Mouse (Mus musculus): Measurements from ENCODE around the gene Cpne7. TPM values are rescaled to one million over a fixed set of nuclear protein-coding genes. Genes with fewer than 3 reads are reported as not detected.
A peak's percentile ranks its signal among the peaks of the same experiment; 100 is the strongest.

Cpne7 gene
- total RNA-seq, 2 experiments from 2014 or later, result 3.6 to 5.0 TPM

DNA sequence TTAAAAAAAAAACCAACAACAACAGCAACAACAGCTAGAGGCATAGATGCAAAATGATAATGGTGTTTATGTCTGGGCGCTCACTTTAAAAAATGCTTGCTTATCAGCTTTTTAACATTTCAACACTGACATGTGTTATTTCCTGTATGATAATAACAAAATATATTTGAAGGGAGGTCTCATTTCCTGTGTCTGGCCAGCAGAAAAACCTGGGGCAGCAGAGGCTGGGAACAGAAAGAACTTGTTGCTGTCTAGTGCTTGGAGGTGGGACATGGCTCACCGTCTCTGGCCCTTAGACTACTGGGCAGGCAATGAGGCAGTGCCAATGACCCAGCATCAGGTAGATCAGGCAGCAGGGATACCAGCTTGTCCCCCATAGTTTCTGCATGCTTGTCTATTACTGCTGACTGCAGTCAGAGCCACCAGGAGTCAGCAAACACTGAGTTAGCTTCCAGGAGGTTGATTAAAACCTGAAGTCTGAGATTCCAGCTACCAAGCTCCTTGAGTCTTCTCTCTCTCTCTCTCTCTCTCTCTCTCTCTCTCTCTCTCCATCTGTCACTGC is 3.2 kb upstream of the Cpne7 start:
- no peak for DNase-seq

GRCm38 (mm10) chr8:123114644-123115043 is 2.5 kb upstream of the Cpne7 start:
- no peak for DNase-seq

DNA sequence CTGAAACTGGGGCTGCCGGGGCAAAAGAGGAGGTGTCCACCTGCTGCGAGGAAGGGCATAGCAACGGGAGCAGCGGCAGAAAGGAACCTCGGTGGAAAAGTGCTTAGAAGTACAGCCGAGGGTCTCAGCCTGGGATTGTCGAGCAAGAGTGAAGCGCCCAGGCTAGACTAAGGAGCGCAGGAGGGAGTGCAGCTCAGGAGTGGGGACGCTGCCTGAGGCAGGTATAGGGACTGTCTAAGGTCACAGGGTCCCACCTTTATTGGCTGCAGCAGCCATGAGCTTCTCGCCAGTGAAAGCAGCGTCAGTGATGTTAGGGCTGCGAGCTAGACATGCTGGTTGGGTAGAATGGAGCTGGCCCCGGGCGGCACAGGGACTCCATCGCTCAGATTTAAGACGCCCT is 570 bp downstream of the Cpne7 start:
- DNase-seq, result no peak

DNA sequence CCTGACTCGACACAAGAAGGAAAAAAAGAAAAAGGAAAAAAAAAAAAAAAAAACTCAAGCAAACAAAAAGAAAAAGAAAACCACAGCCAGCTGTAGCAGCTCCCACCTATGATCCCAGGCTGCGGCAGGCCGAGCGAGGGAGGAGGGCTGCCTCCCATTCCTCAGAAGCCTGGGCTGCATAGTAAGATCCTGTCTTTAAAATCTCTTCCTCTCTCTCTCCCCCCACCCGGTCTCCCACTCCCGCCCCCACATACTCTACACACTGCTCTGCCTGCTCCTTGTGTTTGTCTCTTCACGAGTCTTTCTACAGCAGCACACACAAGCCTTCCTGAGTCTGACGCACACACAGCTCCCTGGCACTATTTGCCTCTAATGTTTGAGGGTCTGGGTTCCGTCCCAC is 4.9 kb downstream of the Cpne7 start:
- DNase-seq, result no peak

- no peak for DNase-seq
Measured at GRCm38 (mm10) chr8:123122670-123123069, 5.5 kb downstream of the Cpne7 start.

GRCm38 (mm10) chr8:123126193-123126816 is 9.1 kb downstream of the Cpne7 start:
- DNase-seq, result peak; percentile 30 to 59

- no peak for DNase-seq
Measured at GRCm38 (mm10) chr8:123131041-123131440, 13.9 kb downstream of the Cpne7 start.

GRCm38 (mm10) chr8:123132953-123133352 is 15.8 kb downstream of the Cpne7 start:
- DNase-seq, result no peak

- DNase-seq, result no peak
Measured at GRCm38 (mm10) chr8:123134149-123134713, 17.1 kb downstream of the Cpne7 start.

GRCm38 (mm10) chr8:123135406-123135805 is 18.2 kb downstream of the Cpne7 start:
- DNase-seq, result peak; percentile 43 to 57

DNA sequence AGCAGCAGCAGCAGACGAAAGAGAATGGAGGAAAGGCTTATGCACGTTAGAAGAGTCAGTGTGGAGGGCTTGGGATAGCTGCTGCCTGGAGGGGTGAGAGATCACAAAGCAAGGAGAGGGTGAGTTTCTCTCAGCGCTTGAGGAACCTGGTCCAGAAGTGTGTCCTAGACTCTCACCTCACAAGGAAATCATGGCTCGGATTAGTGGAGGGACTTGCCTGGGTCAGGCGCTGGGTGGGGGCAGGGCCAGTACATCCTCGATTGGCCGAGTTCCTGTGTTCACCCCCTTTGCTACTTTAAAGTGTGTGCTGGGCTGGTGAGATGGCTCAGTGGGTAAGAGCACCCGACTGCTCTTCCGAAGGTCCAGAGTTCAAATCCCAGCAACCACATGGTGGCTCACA is 18.6 kb downstream of the Cpne7 start:
- no peak for DNase-seq

DNA sequence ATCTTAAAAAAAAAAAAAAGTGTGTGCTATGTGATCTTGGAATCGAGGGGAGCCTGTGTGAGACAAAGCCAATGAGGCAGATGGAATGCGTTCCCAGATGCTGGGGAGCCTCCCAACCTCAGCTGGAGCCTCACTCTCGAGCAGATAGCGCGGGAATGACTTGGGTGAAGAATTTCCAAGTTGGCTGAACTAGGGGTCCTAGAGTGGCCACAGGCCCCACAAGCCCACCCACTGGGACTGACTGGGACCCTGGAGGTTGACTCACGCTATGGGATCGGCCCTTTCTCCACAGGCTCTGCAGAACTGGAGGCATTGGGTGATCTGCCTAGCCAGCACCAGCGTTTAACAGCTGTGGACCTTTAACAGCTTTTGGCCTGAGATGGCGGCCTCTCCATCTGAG is 19.1 kb downstream of the Cpne7 start:
- no peak for DNase-seq

DNA sequence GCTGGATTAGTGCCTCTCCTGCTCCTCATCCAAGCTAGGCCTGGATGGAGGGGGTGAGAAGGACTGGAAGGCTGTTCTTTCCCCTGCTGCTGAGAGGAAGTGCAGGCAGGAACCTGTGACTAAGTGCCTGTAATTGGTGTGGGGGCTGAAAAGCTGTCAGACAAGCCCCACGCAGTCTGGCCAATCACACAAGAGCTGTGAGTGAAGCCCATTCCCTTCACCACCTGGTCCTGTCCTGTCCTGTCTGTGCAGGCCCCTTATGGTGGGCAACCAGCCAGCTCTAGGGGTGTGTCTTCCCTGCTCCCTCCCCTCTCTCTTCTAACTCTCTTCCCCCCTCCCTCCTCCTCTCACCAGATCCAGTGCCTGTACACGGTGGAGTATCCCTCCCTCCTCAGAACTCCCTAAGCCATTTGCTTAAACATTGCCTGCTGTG is 20.5 kb downstream of the Cpne7 start:
- peak; percentile 31 to 35 for DNase-seq

GRCm38 (mm10) chr8:123138741-123139140 is 21.6 kb downstream of the Cpne7 start:
- no peak for DNase-seq

- peak; percentile 77 to 89 for DNase-seq
Measured at GRCm38 (mm10) chr8:123141741-123142462, 24.7 kb downstream of the Cpne7 start.

GRCm38 (mm10) chr8:123145279-123145678 is 28.1 kb downstream of the Cpne7 start:
- DNase-seq, result peak; percentile 65 to 77

DNA sequence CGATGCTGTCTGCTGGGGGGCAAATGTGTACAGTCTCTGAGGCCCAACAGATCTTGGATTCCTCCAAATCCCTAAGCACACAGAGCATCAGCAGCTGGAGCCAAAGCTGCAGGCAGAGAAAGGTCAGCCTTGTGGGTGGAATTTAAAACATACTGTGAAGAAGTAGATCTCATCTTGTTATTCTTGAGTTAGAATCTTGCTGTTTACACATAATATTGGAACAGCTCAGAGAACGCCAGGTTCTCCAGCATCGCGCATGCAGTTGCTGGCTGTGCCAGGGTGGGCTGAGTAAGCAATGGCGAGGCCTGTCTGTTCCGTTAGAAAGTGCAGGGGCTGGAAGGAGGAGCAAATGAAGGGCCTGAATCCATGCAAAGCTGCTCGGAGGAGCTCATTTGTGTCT is 29.2 kb downstream of the Cpne7 start:
- DNase-seq, result no peak

- DNase-seq, result peak in 1 of 2 experiments; percentile 28
Measured at GRCm38 (mm10) chr8:123150737-123151171, 33.6 kb downstream of the Cpne7 start.

DNA sequence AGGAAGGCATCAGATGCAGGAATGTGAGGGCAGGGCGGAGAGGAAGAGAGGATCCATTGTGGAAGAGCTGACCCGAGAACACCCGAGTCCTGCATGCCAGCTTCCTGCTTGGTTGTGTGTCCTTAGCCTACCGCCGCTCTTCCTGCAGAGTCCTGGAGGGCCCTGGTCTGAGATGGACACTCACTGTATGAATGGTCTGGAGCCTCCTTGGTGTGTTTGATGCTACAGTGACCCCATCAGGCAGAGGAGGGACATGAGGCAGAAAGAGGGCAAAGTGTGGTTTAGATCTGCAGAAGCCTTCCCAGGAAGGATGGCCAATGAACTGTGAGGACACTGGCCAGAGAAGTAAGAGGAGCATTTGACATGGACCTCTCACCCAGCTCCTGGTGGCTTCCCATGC is 38.0 kb downstream of the Cpne7 start:
- no peak for DNase-seq

GRCm38 (mm10) chr8:123156070-123156773 is 39.0 kb downstream of the Cpne7 start:
- no peak for DNase-seq

DNA sequence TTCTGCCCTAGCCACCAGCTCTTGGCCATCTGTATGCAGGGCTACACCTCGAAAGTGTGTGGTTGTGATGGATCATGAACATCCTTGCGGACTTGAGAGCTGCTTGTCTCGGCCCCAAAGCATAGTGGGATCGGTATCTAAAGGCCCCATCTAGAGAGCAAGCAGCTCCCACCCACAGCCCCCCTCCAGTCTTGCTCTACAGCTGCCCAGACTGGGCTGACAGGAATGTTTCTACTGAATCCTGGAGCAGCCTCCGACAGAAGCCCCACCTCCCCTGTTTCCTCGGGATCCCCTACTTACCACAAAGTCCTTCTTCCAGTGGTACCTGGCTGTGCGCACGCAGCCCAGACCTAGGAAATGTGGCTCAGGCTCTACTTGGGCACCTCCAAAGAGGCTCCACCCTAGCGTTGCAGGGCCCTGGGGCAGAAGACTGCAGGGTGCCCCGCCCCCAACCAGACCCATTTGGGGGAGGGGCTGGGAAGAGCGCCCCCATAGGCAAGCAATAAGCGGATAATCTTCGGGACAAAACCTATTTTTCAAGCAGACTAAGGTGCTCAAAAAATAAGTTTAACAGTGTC is 40.8 kb downstream of the Cpne7 start, which contains the start of gene Sult5a1:
Sult5a1 (minus strand) TSS at position 428 of the 578 bp plus-strand sequence.
- DNase-seq, result no peak

DNA sequence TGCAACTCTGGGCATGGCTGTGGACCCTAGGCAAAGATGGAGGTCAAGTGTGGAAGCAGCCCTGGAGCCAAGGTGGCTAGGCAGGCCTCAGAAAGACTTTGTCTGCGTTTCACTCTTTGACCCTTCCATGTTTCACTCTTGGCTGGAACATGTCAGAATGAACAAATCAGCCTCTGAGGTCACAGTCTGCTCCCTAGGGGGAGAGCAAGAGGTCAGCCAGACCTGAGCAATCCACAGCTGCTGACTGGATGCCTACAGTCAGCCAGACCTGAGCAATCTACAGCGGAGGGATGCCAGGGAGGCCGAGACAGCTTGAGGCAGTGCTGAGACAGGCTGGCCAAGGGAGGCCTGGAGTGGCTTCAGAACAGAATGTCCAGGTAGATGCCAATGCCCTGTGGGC is 64.2 kb downstream of the Cpne7 start:
- peak; percentile 65 to 66 for DNase-seq
